Mouse (Mus musculus) Patski (cell line): ENCODE measurements around the gene Olfr427. TPM values are rescaled to one million over a fixed set of nuclear protein-coding genes. Genes with fewer than 3 reads are reported as not detected.

Experiments
- ATAC-seq: fragments of 100-300 bp; one replicate; pipeline ENCODE4 v1.8.0; 2021
- CTCF ChIA-PET: fragments of 350-600 bp; sonication (Branson Sonifier 250); formaldehyde crosslinking; loops from one replicate; lab custom pipeline; 2022; ENCODE audit warnings: inconsistent platforms; lab: Charles Lee
- POLR2A ChIA-PET: fragments of 350-600 bp; sonication (Branson Sonifier 250); formaldehyde crosslinking; loops from one replicate; lab custom pipeline; 2022; ENCODE audit warnings: antibody characterized with exemption, inconsistent platforms; lab: Charles Lee
- DNase-seq: peaks from one replicate; pipeline ENCODE4 v3.0.0-alpha.2; 2011; ENCODE audit warnings: low read depth, low spot score
- H3K27me3 ChIP-seq: fragments of 371-371 bp; one replicate; pipeline ENCODE4 v1.5.1; 2021
- CTCF ChIP-seq: fragments of 100-300 bp; IDR thresholded peaks from one replicate; pipeline ENCODE4 v1.5.1; 2021
- in situ Hi-C: fragments of 300-500 bp; cut with MboI; formaldehyde crosslinking; loops from 3 replicates; pipeline ENCODE4 v1.11.1; 2018; ENCODE audit warnings: low pct_unique_long_range_greater_than_20kb, mixed read lengths
- polyA plus RNA-seq: library from polyadenylated mRNA; unstranded; gene quantifications from one replicate; pipeline ENCODE4 v1.2.3, GENCODE M21; 2021

Olfr427 gene
- polyA plus RNA-seq, 1 experiment from 2014 or later, result not detected

- DNase-seq (no peak), ATAC-seq (no peak)
- POLR2A ChIA-PET, result no interaction called here
- CTCF ChIA-PET, result interaction anchor here (0.9 kb wide), 1 partner anchor 28 kb away, joined by 3 read pairs; no protein-coding TSS in a partner anchor
- in situ Hi-C loops, result loop anchor here (10.0 kb wide), 1 partner anchor 649 kb away; no protein-coding TSS in a partner anchor
- peak; percentile 25 for TF ChIP-seq CTCF
- H3K27me3 ChIP-seq, result peaks cover 4% of the 10 kb centered on the region
Measured at GRCm38 (mm10) chr1:174103735-174104134, 7.0 kb downstream of the Olfr427 start.

GRCm38 (mm10) chr1:174121062-174121461 is 24.4 kb downstream of the Olfr427 start, which contains the start of gene Olfr231:
Gene Olfr231, minus strand, starts transcription at chr1:174121162.
- in situ Hi-C loops, result no loop called here
- ChIA-PET CTCF (no interaction called here), POLR2A (no interaction called here)
- H3K27me3 ChIP-seq, result peaks cover 4% of the 10 kb centered on the region
- DNase-seq, result no peak
- TF ChIP-seq CTCF, result no peak
- ATAC-seq, result no peak

GRCm38 (mm10) chr1:174131217-174131616 is 34.5 kb downstream of the Olfr427 start, which contains the start of gene Olfr424:
Gene Olfr424, plus strand, starts transcription at chr1:174131517.
- TF ChIP-seq CTCF, result no peak
- ChIA-PET POLR2A (no interaction called here), CTCF (interaction anchor here (1.0 kb wide), 1 partner anchor 28 kb away, joined by 3 read pairs; no protein-coding TSS in a partner anchor)
- ATAC-seq (no peak), DNase-seq (no peak)
- in situ Hi-C loops, result no loop called here
- no peaks in the 10 kb centered on the region for H3K27me3 ChIP-seq

GRCm38 (mm10) chr1:174131999-174132398 is 35.3 kb downstream of the Olfr427 start:
- H3K27me3 ChIP-seq, result no peaks in the 10 kb centered on the region
- ChIA-PET POLR2A (no interaction called here), CTCF (interaction anchor here (1.0 kb wide), 1 partner anchor 28 kb away, joined by 3 read pairs; no protein-coding TSS in a partner anchor)
- DNase-seq (no peak), ATAC-seq (no peak)
- TF ChIP-seq CTCF, result no peak
- in situ Hi-C loops, result no loop called here

GRCm38 (mm10) chr1:174141384-174141783 is 44.7 kb downstream of the Olfr427 start:
- CTCF ChIA-PET, result interaction anchor here (1.0 kb wide), 1 partner anchor 20 kb away, joined by 3 read pairs; no protein-coding TSS in a partner anchor
- in situ Hi-C loops, result no loop called here

GRCm38 (mm10) chr1:174146696-174147095 is 50.0 kb downstream of the Olfr427 start:
- POLR2A ChIA-PET, result no interaction called here
- TF ChIP-seq CTCF, result no peak
- CTCF ChIA-PET, result no interaction called here
- no peak for ATAC-seq
- H3K27me3 ChIP-seq, result no peaks in the 10 kb centered on the region
- no peak for DNase-seq
- in situ Hi-C loops, result no loop called here

More at GRCm38 (mm10) chr1:174141384-174141783, 44.7 kb downstream of the Olfr427 start:
- POLR2A ChIA-PET, result no interaction called here
- ATAC-seq (no peak), DNase-seq (no peak)
- no peak for TF ChIP-seq CTCF
- no peaks in the 10 kb centered on the region for H3K27me3 ChIP-seq

- CTCF ChIA-PET, result no interaction called here
- no peak for DNase-seq
- POLR2A ChIA-PET, result no interaction called here
- ATAC-seq, result no peak
- in situ Hi-C loops, result no loop called here
- no peaks in the 10 kb centered on the region for H3K27me3 ChIP-seq
- no peak for TF ChIP-seq CTCF
Measured at GRCm38 (mm10) chr1:174149289-174149688, 52.6 kb downstream of the Olfr427 start.

Other genes starting within 250 kb of the Olfr427 start
- gene Ifi211, start 183.8 kb upstream of the Olfr427 start, polyA plus RNA-seq, result 2.7 TPM
- gene Mndal, start 154.4 kb upstream of the Olfr427 start, polyA plus RNA-seq, result 0.85 TPM
- 0.77 TPM for gene Ifi203, start 154.2 kb upstream of the Olfr427 start, polyA plus RNA-seq
- 8.1 TPM for gene Ifi202b, start 114.1 kb upstream of the Olfr427 start, polyA plus RNA-seq
- 0.05 TPM for gene Ifi205, start 65.1 kb upstream of the Olfr427 start, polyA plus RNA-seq
- gene Olfr433, start 56.2 kb upstream of the Olfr427 start, polyA plus RNA-seq, result not detected
- gene Olfr432, start 47.7 kb upstream of the Olfr427 start, polyA plus RNA-seq, result not detected
- not detected for gene Olfr430, start 30.3 kb upstream of the Olfr427 start, polyA plus RNA-seq
- gene Olfr429, start 12.6 kb upstream of the Olfr427 start, polyA plus RNA-seq, result not detected
- gene Olfr231, start 24.3 kb downstream of the Olfr427 start, polyA plus RNA-seq, result not detected
- not detected for gene Olfr424, start 34.6 kb downstream of the Olfr427 start, polyA plus RNA-seq
- not detected for gene Olfr420, start 58.7 kb downstream of the Olfr427 start, polyA plus RNA-seq
- not detected for gene Spta1, start 75.9 kb downstream of the Olfr427 start, polyA plus RNA-seq
- not detected for gene Olfr419, start 155.2 kb downstream of the Olfr427 start, polyA plus RNA-seq
- gene Mptx1, start 233.6 kb downstream of the Olfr427 start, polyA plus RNA-seq, result not detected